Mouse (Mus musculus) heart, postnatal 0 days (tissue): ENCODE data around the gene Tnxb. TPM values are rescaled to one million over a fixed set of nuclear protein-coding genes. Genes with fewer than 3 reads are reported as not detected.
"Not testable (repeated sequence)": the region's sequence is repeated elsewhere in the genome, so short reads cannot be mapped to it uniquely, and the experiment has no call there.

Source experiments
- ATAC-seq: fragments of 200-750 bp; cut with Nextera tagmentation; 2 replicates; pipeline ENCODE4 v1.8.0; 2017; ENCODE audit warnings: low read depth, moderate number of reproducible peaks, moderate library complexity; ENCODE audit not compliant: insufficient read depth
- DNase-seq: peaks from one replicate; pipeline ENCODE4 v3.0.0-alpha.2; 2016; ENCODE audit warnings: low spot score
- H3K27ac ChIP-seq: fragments of 300-500 bp; sonication (generic); 2 replicates; pipeline ENCODE4 v1.5.1; 2014; ENCODE audit warnings: low read depth, mild to moderate bottlenecking
- H3K27me3 ChIP-seq: fragments of 300-500 bp; sonication (generic); 2 replicates; pipeline ENCODE4 v1.6.1; 2014; ENCODE audit warnings: low read length, mixed read lengths; ENCODE audit not compliant: control insufficient read depth, insufficient read depth
- H3K36me3 ChIP-seq: fragments of 300-500 bp; sonication (generic); replicated peaks from 2 replicates; pipeline ENCODE4 v1.6.1; 2014; ENCODE audit warnings: low read length, mixed read lengths; ENCODE audit not compliant: control insufficient read depth, insufficient read depth
- H3K4me1 ChIP-seq: fragments of 300-500 bp; sonication (generic); 2 replicates; pipeline ENCODE4 v1.6.1; 2014; ENCODE audit warnings: antibody characterized with exemption; ENCODE audit not compliant: control insufficient read depth, insufficient read depth
- H3K4me2 ChIP-seq: fragments of 300-500 bp; sonication (generic); 2 replicates; pipeline ENCODE4 v1.6.1; 2014; ENCODE audit warnings: low read depth, mild to moderate bottlenecking, low read length, moderate library complexity
- H3K4me3 ChIP-seq: fragments of 300-500 bp; sonication (generic); 2 replicates; pipeline ENCODE4 v1.5.1; 2014; ENCODE audit warnings: low read depth, low read length
- H3K9ac ChIP-seq: fragments of 300-500 bp; sonication (generic); replicated peaks from 2 replicates; pipeline ENCODE4 v1.6.1; 2014; ENCODE audit warnings: low read depth, low read length, mixed read lengths
- H3K9me3 ChIP-seq: fragments of 300-500 bp; sonication (generic); replicated peaks from 2 replicates; pipeline ENCODE4 v1.6.1; 2016; ENCODE audit warnings: low read length; ENCODE audit not compliant: control insufficient read depth
- CTCF ChIP-seq: IDR thresholded peaks from 2 replicates; pipeline ENCODE4 v1.5.1; 2016; ENCODE audit warnings: antibody characterized with exemption, control low read depth, low read depth
- EP300 ChIP-seq: IDR thresholded peaks from 2 replicates; pipeline ENCODE4 v1.6.1; 2016; ENCODE audit warnings: antibody characterized with exemption, low read depth
- WGBS: fragments of 180-500 bp; shearing (Covaris S2); extraction: QIAGEN DNeasy Blood & Tissue Kit; methylation state at CpG from one replicate; pipeline ENCODE4 v1.1.7; 2014; 5-methylcytosine and 5-hydroxymethylcytosine counted together
- polyA plus RNA-seq: library from polyadenylated mRNA; unstranded; fragments of >200 nt; fragmentation: Nextera tagmentation; extraction: Ambion mirVana; gene quantifications from 2 replicates; pipeline ENCODE4 v1.2.1, GENCODE M21; 2015
- total RNA-seq: library from RNA; depleted of rRNA; stranded (reverse); fragments of >200 nt; gene quantifications from 2 replicates; pipeline ENCODE4 v1.2.3, GENCODE M21; 2014; ENCODE audit warnings: low replicate concordance

The Tnxb gene
- total and polyA plus RNA-seq, 2 experiments from 2014 or later, result 1.8 to 26.8 TPM

DNA sequence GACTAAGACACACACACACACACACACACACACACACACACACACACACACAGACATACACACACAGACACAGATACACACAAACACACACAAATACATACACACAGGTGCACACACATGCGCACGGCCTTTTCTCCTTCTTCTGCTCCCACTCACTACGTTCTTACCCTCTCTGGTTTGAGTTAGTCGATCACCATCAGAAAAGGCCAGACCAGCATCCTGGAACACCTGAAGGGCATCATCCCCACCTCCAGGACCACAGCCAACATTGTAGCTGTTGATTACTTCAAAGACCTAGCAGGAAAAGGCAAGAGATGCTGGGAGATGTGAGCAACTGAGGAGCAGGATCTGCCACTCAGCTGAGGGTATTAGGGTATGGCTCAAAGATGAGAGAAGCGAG, 67.1 kb downstream of the Tnxb start:
- not testable (repeated sequence) for H3K4me1 ChIP-seq, ATAC-seq, H3K27ac ChIP-seq, H3K9me3 ChIP-seq, DNase-seq, H3K9ac ChIP-seq, H3K4me2 ChIP-seq, H3K27me3 ChIP-seq, H3K36me3 ChIP-seq, H3K4me3 ChIP-seq
- 70% methylated on average over 5 of the region's 5 CpGs for WGBS

DNA sequence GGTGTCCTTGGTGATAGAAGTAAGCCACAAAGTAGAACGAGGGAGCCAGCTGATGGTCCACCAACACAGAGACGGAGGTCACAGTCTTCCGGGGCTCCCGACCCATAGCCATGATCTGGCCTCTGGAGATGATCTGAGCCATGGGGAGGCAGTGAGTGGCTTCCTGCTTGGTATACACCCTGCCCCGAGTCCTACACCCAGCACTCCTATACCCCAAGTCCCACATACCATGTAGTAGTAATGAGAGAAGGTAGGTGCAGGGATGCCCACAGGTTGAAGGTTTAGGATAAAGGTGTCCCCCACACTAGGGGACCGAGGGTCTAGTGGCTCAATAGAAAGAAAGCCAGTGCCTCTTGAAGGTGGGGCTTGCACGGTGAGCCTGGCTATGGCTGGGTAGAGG, 69.4 kb downstream of the Tnxb start:
- WGBS, result 76% methylated on average over 7 of the region's 7 CpGs
- H3K27ac ChIP-seq, H3K4me3 ChIP-seq, H3K27me3 ChIP-seq, H3K4me1 ChIP-seq, H3K36me3 ChIP-seq, DNase-seq, ATAC-seq, H3K4me2 ChIP-seq, H3K9ac ChIP-seq, H3K9me3 ChIP-seq: not testable (repeated sequence)

DNA sequence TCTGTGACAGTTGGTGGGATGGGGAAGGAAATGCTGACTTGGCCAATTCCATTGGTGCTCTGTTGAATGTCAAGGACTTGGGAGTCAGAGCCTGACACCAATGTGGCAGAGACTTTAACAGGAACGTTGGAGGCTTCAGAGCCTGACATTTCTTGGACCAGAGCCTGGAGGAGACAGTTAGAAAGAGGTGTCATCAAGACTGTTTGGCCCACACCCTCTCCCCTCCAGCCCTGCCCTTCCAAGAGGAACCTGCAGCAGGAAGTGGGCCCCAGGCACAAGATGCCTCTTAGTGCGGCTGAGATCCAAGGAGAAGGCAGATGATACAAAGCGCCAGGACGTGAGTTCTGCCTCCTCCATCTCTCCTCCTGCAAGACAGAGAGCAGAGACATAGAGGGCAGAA, 69.9 kb downstream of the Tnxb start:
- Histone ChIP-seq H3K9ac (no peak overlapping the region), H3K36me3 (no peaks in the 10 kb centered on the region), H3K27ac (no peak overlapping the region), H3K4me3 (no peak overlapping the region), H3K9me3 (no peaks in the 10 kb centered on the region), H3K4me1 (no peaks in the 10 kb centered on the region), H3K4me2 (no peak overlapping the region), H3K27me3 (no peaks in the 10 kb centered on the region)
- ATAC-seq (no peak), DNase-seq (no peak)
- no peak for TF ChIP-seq EP300
- no peak for TF ChIP-seq CTCF
- WGBS, result 37% methylated on average over 4 of the region's 4 CpGs

DNA sequence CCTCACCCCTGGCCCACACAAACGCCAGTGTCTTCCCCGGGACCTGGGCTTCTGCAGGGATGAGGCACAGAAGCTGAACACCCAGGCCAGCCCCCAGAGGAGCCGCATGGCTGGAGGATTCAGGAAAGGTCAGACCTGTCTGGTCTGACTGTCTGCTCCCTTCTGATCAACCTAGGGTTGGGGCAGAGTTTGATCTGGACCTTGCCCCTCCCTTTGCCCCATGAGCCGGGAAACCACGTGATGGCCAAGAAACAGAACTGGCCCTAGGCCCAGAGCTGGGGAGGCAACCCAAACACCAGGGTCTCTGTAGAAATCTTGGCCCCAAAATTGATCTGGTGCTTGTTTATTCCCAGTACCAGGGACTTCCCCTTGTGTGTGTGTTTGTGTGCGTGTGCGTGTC, 73.4 kb downstream of the Tnxb start, which contains the start of gene C4b:
Gene C4b, minus strand, starts transcription at position 164 of the 400 bp plus-strand sequence.
- Histone ChIP-seq H3K27me3 (no peaks in the 10 kb centered on the region), H3K9me3 (0 out of 2 replicates have a peak, but pooled peaks cover 4% of the 10 kb centered on the region), H3K36me3 (no peaks in the 10 kb centered on the region), H3K4me2 (no peak within 1 kb of the TSS), H3K27ac (no peak within 1 kb of the TSS), H3K9ac (no peak within 1 kb of the TSS), H3K4me3 (no peak within 1 kb of the TSS), H3K4me1 (no peaks in the 10 kb centered on the region)
- ATAC-seq, result no peak
- 72% methylated on average over 7 of the region's 7 CpGs for WGBS
- TF ChIP-seq EP300 (no peak), CTCF (no peak)
- DNase-seq, result no peak

DNA sequence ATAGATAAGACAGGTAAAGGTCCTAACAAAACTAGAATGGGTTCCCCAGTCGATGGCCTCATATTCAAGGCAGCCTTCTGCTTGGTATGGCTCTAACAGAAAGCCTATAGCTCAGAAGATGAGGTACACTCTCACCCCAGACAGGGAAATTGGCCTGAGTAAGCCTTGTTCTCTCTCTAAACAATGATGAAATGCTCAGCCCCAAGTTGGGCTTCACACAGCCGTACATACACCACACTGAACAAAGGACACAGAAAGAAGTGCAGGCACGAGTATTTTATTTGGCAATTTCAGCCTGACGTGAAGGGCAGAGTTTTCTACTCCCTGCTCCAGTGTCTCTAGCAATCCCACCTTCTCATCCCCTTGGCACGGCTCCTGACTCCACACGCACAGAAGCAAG, 73.9 kb downstream of the Tnxb start:
- ATAC-seq, result no peak
- no peaks in the 10 kb centered on the region for H3K36me3 ChIP-seq
- no peak overlapping the region for H3K4me2 ChIP-seq
- no peak overlapping the region for H3K4me3 ChIP-seq
- H3K9ac ChIP-seq, result no peak overlapping the region
- H3K27me3 ChIP-seq, result no peaks in the 10 kb centered on the region
- no peak overlapping the region for H3K27ac ChIP-seq
- no peaks in the 10 kb centered on the region for H3K4me1 ChIP-seq
- no peak for DNase-seq
- H3K9me3 ChIP-seq, result 0 out of 2 replicates have a peak, but pooled peaks cover 6% of the 10 kb centered on the region
- 75% methylated on average over 6 of the region's 6 CpGs for whole genome bisulfite sequencing
- TF ChIP-seq CTCF (no peak), EP300 (no peak)

DNA sequence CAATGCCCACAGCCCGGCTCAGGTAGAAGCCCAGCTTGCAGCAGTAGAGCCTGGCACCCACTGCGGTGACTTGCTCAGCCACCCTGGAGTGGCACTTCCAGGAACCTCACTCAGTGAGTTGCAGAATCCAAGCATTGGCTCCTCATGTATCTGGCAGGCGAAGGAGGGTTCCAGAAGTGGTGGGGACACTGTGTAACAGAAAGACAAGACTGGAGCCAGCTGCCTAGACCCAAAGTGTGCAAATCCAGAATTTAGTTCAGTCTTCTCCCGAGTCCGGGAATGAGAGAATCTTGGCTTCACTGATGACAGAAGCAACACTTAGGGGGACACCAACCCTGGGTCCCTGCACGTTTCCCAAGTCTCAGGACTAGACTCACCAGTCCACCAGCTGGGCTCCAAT, 74.3 kb downstream of the Tnxb start:
- H3K4me1 ChIP-seq, H3K9ac ChIP-seq, H3K4me2 ChIP-seq, H3K9me3 ChIP-seq, ATAC-seq, H3K36me3 ChIP-seq, DNase-seq, H3K27me3 ChIP-seq, H3K4me3 ChIP-seq, H3K27ac ChIP-seq: not testable (repeated sequence)
- WGBS, result 77% methylated on average over 5 of the region's 6 CpGs

DNA sequence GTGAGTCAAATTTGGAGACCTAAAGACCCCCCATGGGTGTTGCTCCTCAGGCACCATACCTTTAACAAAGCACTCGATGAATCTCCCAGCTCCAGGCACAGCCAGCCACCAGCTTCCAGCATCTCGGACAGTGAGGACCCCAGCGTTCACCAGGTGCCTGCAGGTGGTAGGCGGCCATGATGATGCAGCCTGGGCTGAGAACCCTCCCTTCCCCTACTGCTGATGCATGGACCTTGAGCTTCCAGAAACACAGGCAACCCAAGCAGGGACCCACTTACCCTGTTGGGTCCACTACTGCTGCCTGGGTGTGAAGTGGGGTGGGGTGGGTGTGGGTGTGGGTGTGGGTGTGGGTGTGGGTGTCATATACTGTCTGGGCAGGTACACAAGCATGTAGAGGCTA, 74.8 kb downstream of the Tnxb start:
- not testable (repeated sequence) for H3K36me3 ChIP-seq, H3K27ac ChIP-seq, ATAC-seq, H3K4me2 ChIP-seq, H3K27me3 ChIP-seq, H3K9ac ChIP-seq, DNase-seq, H3K4me1 ChIP-seq, H3K4me3 ChIP-seq
- 84% methylated on average over 4 of the region's 4 CpGs for WGBS
- H3K9me3 ChIP-seq, result 0 out of 2 replicates have a peak, but pooled peaks cover 10% of the 10 kb centered on the region
